Mouse (Mus musculus): Measurements from ENCODE around the gene Ccdc28b.

Ccdc28b gene

GRCm38 (mm10) chr4:129623681-129624091 lies at the start of gene Ccdc28b:
Gene Ccdc28b, minus strand, starts transcription at chr4:129623947.
- no peak for DNase-seq (ENCODE audit: low spot score)

DNA sequence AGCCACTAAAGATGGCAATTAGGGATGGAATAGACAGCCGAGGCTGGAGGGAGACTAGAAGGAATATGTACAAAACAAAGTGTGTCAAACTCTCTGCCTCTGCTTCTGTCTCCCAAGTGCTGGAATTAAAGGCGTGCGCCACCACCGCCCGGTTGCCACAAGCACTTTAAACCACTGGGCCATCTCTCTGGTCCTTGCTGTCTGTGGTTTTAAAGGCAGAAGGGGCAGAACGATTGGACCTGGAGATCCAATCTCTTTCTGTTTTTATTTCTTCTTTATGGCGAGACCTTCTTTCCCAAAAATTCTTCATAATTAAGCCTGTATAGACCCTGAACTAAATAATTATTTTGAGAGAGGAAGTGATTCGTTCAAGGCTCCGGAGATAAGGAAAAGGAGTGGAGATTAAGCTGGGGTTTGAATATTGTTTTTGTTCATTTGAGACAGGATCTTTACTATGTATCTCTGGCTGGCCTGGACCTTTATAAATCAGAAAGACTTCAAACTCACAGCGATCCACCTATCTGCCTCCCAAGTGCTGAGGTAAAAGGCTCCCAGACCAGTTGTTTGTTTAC lies 49.2 kb upstream of the Ccdc28b start:
- no peak for DNase-seq (ENCODE audit: low spot score)

DNA sequence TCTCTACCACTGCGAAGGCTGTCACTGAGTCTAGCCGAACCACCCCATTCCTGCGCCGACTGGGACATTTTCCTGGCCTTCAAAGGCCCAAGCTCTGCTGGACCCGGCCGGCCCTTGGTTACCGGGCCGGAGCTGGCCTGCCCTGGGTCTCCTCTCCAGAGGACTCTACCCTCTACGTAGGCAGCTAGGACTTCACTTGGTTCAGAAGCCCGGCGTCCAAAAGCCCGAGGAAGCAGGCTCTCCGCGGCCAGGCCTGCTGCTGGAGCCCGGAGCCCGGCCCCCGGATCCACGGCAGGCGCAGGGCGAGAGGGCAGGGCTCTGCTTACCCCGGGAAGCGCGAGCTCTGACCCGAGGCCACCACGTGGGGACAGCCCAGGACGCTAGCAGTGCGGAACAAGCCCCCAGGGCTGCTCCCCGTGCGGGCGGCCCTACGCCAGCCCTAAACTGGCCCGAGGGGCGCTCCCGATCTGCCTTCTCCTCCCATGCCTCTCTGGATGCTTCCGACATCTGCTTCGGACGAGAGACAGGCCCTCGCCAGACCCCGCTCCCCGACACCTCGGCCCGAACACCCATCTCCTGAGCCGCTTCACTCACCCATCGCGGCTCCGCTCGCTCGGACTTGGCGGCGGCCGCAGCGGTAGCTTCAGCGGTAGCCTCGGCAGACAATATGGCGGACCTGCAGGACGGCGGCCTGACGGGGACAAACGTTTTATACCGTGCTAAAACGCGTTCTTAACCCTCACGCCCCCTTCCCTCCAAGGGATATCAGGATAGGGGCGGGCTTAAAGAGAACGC lies 48.5 kb upstream of the Ccdc28b start, which contains the start of gene Kpna6:
TSS of gene Kpna6 (minus strand) at position 685 of the 795 bp plus-strand sequence.
- DNase-seq (ENCODE audit: low spot score) = peak; percentile 74

DNA sequence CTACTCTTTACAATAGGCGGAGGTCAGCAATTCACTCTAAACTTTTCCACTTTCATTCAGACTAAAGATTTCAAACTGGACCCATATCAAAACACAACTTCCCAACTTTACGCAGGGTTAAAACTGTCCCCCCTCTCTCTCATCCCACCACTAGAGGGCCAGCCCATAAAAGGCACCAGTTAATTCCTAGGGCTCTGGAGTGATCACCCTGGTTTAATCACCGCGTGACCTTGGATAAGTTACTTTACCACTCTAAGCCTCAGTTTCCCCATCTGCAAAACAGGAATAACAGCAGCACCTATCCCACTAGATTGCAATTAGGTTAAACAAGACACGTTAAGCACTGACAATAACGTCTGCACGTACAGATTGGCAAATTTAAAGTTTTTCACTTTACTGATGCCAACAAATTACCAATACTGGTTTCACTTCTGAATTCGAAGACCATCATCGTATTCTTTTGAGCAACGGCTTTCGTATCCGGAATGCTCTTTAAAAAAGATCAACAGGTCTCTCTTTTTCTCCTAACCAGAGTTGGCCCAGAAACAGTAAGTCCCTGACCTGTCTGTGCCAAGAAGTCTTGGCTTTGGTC lies 47.8 kb upstream of the Ccdc28b start:
- DNase-seq (ENCODE audit: low spot score) = peak; percentile 32

DNA sequence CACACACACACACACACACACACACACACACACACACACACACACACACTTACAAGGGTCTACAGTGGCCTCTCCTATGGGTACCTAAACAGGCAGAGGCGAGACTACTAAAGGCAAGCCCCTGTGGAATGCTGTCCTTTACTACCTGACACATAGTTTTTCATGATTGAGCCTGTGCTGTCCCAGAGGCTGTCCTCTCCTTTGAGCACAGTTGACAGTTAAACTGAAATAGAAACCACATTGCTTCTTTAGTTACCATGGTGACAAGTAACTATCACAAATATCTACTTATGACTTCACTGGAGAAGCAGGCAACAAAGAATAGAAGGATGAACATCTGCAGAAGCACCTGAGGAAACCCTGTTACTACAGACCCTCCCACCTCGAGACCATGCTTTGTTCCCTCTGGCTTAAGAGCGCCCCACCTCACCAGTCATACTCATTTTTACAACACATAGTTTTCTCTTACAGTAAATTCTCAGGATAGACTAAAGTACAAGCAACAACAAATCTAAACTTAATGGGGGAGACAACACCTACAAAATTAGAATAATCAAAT lies 38.6 kb upstream of the Ccdc28b start:
- no peak for DNase-seq (ENCODE audit: low spot score)

DNA sequence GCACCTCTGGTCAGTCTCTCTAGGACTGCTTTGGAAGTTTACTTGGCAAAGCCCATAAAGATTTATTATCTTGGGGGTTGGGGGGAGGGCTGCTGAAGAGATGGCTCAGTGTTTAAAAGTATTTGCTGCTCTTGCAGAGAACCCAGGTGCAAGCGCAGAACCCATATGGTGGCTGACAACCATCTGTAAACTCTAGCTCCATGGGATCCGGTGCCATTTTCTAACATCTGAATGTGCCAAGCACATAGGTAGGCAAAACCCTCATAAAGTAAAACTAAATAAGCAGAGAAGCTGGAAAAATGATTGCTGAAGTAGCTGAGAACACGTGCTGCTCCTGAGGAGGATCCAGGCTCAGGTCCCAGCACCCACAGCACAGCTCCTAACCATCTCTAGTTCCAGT lies 37.8 kb upstream of the Ccdc28b start:
- no peak for DNase-seq (ENCODE audit: low spot score)

- no peak for DNase-seq (ENCODE audit: low spot score)
These were observed 31.0 kb upstream of the Ccdc28b start for GRCm38 (mm10) chr4:129654770-129655169.

DNA sequence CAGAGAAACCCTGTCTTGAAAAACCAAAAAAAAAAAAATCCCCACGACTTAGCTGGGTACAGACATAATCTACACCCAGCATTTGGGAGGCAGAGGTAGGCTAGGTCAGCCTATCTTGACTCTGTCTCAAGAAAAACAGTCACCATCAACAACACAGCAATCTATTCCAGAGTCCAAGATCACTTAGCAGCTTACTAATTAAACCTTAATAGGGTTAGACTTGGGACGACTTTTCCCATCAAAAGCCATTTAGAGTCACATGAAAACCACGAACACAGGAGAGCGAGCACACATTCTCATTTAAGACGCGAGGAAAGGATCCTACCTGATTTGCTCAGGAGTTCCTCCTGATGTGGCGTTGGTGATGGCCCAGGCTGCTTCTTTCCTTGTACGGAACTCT lies 26.6 kb upstream of the Ccdc28b start:
- no peak for DNase-seq (ENCODE audit: low spot score)

DNA sequence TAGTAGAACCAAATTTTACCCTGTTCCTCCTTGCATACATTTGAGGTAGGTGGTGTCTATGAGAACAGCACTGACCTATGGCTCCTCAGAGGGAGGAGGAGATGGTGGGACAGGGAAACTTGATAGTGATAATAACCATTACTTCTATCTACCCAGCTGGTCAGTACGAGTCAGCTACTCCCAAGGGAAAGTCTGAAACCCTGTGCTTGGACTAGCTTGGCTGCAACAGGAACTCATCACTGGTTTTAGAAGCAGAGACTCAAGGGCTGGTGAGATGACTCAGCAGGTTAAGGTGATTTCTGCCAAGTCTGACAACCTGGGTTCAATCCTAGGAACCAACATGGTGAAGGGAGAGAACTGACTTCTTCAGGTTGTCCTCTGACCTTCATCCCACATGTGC lies 24.9 kb upstream of the Ccdc28b start:
- no peak for DNase-seq (ENCODE audit: low spot score)

DNA sequence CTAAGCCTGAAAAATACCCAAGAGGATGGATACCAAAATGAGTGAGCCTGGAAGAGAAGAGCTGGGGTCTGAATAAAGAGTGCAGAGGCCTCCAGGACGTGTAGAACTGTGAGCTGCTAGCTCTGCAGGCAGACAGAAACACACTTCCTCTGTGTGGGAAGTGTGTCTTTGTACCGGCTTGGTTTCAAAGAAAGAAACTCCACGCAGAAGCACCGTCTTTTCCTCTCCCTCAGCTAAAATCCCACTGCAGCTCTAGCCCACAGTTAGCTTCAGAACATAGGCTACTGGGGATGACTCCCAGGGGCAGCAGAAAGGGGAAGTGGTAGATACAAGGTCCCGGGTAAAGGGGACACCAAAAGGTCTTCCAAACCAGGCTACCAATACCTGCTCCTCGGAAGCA lies 21.5 kb upstream of the Ccdc28b start:
- DNase-seq (ENCODE audit: low spot score) = no peak

- DNase-seq (ENCODE audit: low spot score) = no peak
These were observed 18.0 kb upstream of the Ccdc28b start for GRCm38 (mm10) chr4:129641756-129642155.

DNA sequence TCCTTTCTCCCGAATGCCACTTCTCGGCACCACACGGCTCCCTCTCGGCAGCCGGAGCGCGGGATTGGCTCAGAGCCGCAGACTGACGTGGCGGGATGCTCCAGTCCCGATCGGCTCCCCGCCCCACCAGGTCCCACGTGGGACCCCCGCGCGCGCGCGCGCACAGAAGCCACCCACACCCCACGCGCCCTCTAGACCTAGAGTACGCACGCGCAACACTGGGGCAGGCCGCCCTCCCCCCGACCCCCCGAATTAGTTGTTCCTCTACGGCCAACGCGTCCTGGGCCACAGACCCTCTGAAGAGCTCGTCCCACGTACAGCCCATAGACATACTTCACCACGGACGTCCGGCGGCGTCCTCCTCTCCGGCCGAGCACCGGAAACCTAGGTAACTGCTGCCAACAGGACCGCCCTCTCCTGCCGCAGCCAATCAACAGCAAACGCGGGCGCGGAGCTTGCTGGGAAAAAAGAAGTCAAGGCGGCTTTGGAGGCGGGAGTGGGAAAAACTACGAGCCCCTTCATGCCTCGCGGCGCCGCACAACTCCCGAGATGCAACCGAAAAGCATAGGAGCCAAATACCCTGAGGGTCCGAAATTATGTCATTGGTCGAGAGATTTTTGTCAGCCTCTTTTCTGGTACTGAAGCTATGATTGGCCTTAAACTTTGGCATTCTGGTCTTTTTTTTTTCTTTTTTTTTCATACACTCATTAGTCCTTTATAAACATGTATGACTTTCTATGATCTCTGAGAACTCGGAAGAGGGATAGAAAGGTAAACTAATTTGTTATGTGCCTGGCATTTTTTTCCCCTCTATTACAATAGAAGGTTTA lies 17.1 kb upstream of the Ccdc28b start, which contains the start of gene Txlna:
TSS of gene Txlna (minus strand) at position 428 of the 830 bp plus-strand sequence.
- DNase-seq (ENCODE audit: low spot score) = peak; percentile 91

GRCm38 (mm10) chr4:129640101-129640637 lies 16.4 kb upstream of the Ccdc28b start:
- no peak for DNase-seq (ENCODE audit: low spot score)

- no peak for DNase-seq (ENCODE audit: low spot score)
These were observed 15.5 kb upstream of the Ccdc28b start for GRCm38 (mm10) chr4:129639221-129639620.

DNA sequence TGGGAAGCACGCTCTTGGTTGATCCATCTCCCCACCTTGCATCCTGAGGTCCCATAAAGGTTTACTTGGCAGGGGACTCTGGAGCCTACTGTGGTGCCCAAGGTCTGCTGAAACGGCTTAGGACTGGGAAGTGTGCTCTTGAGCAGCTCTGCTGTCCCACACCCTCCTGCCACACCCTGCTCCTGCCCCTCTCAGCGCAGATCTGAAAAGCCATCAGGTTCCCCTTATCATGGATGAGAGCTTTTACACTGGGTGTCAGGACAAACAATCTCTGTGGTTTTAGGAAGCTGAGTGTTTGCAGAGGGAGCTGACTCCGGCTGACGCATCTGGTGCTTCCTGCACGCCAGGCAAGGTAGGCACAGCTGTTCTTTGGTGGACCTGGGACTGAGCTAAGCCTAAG lies 10.1 kb upstream of the Ccdc28b start:
- DNase-seq (ENCODE audit: low spot score) = no peak

DNA sequence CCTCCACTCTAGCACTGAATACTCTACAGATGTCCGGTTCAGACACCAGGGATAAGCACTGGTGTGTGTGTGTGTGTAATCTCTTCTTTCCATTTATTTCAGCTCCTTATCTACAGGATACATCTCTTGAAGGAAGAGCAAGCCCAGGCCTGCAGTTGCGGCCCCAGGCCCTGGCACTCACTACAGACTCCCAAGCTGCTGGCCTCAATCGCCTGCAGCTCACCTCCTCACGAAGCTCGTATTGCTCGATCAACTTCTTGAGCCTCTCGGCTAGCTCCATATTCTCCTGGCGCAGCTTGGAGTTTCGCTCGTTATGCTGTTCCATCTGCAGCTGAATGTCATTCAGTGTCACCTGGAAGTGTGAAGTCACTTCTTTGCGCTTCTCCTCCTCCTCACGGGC lies 8.1 kb upstream of the Ccdc28b start:
- DNase-seq (ENCODE audit: low spot score) = no peak

DNA sequence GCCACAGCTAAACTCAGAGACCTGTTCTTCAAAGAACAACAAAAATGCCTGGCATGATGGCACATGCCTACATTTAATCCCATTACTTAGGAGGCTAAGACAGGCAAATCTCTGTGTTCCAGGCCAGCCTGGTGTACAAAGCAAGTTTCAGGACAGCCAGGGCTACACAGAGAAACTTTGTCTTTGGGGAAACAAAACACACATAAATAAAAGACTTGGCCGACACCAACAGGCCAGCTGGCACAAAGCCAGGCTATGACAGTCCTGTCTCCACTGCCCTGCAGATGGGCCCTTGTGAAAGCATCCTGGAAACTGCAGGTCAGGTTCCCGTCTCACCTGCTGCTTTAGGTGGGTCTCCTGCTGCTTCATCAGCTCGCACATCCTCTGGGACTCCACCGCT lies 7.2 kb upstream of the Ccdc28b start:
- DNase-seq (ENCODE audit: low spot score) = no peak

DNA sequence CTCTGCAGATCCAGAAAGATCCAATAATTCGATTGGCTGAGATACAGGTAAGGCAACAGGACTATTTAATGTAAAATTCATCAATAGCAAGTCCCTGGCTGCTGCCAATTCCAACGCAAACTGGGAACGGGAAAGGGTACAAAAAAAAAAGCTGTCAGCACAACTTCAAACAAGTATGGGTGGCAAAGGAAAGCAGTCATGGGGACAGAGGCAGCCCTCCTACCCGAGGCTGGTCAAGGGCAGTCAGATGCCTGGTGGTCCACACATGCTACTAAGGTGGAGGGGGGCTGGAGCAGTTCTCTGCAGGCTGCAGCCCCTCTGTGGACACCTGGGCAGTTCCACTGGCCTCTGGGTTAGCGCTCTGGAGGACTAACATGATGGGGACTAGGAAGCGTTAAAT lies 2.3 kb upstream of the Ccdc28b start:
- DNase-seq (ENCODE audit: low spot score) = no peak

DNA sequence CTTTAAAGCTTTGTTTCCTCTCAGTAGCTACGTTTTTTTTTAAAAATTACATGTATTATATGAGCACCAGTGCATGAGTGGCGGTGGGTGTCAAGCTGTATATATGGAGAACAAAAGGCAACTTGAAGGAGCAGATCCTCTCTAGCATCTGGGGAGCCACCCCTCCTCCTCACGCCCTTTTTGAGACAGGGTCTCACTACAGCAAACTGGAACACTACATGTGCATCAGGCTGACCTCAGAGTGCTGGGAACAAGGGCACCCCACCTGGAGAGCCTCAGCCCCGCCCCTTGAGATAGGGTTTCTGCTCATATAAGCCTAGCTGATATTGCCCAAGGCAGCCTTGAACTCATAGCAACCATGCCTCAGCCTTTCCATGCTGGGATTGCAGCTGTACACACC lies 1.7 kb upstream of the Ccdc28b start:
- DNase-seq (ENCODE audit: low spot score) = no peak

GRCm38 (mm10) chr4:129625029-129625370 lies 1.3 kb upstream of the Ccdc28b start:
- DNase-seq (ENCODE audit: low spot score) = no peak

DNA sequence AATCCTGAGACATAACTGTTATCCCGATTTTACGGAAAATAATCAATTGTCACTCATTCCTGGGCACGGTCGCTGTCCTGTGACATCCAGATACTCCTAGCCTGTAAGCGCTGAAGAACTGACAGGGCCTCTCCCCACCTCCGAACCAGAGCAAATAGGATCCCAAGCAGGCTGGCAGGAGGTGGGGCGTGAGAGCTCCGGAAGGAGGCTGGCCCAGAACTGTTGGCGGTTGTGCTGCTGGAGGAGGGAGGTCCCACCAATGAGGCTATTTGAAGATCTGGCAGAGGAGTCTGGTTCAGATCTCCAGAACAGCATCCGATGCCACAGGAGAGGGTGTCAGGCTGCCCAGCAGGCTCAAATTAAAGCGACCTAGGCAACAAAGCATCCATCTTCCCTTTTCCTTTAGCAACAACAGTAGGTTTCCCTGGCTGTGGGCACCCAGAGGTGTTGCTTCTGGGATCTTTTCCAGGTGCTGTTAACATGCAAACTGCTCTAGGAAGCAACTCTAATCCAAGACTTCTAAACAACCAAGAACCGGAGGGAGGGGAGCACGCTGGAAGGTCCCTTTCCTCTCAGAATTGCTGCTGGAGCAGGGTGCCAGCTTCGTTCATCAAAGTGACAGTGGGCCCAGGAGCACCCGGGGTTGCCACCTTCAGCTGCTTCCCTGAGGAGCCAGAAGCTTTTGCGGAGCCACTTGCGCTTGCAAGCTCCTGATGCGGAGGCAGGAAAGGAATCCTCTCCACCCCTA lies 708 bp upstream of the Ccdc28b start:
- peak; percentile 76 for DNase-seq (ENCODE audit: low spot score)
